Mouse (Mus musculus): ENCODE results near the gene Rdh16. TPM values are rescaled to one million over a fixed set of nuclear protein-coding genes. Genes with fewer than 3 reads are reported as not detected.

Rdh16 gene
- polyA plus RNA-seq, 1 experiment from 2014 or later: not detected

GRCm38 (mm10) chr10:127872484-127872883 is 71.5 kb downstream of the Rdh16 start:
- H3K36me3 ChIP-seq (replicated peaks; ENCODE audit: control insufficient read depth, insufficient read depth, low read depth, low read length): no peaks in the 10 kb centered on the region
- H3K27ac ChIP-seq (replicated peaks; ENCODE audit: low read depth, low read length): no peak overlapping the region
- H3K4me1 ChIP-seq (ENCODE audit: control insufficient read depth, insufficient read depth, low read length): no peaks in the 10 kb centered on the region
- ATAC-seq (replicated peaks; ENCODE audit: insufficient number of reproducible peaks, low FRiP score, low TSS enrichment, low read depth) (no peak), DNase-seq (ENCODE audit: low spot score) (peak; percentile 44)
- H3K9me3 ChIP-seq (replicated peaks; ENCODE audit: control insufficient read depth, low read length): no peaks in the 10 kb centered on the region
- no peak overlapping the region for H3K4me2 ChIP-seq (ENCODE audit: low read depth, low read length)
- no peak overlapping the region for H3K9ac ChIP-seq (replicated peaks; ENCODE audit: low read length)
- no peaks in the 10 kb centered on the region for H3K27me3 ChIP-seq (ENCODE audit: control insufficient read depth, insufficient read depth, low read length)
- WGBS: 75% methylated on average over 4 of the region's 4 CpGs
- no peak overlapping the region for H3K4me3 ChIP-seq (ENCODE audit: low read depth, low read length)

- DNase-seq (ENCODE audit: low spot score) (no peak), ATAC-seq (replicated peaks; ENCODE audit: insufficient number of reproducible peaks, low FRiP score, low TSS enrichment, low read depth) (no peak)
- Histone ChIP-seq H3K27me3 (ENCODE audit: control insufficient read depth, insufficient read depth, low read length) (no peaks in the 10 kb centered on the region), H3K27ac (replicated peaks; ENCODE audit: low read depth, low read length) (no peak overlapping the region), H3K4me1 (ENCODE audit: control insufficient read depth, insufficient read depth, low read length) (no peaks in the 10 kb centered on the region), H3K9me3 (replicated peaks; ENCODE audit: control insufficient read depth, low read length) (no peaks in the 10 kb centered on the region), H3K36me3 (replicated peaks; ENCODE audit: control insufficient read depth, insufficient read depth, low read depth, low read length) (no peaks in the 10 kb centered on the region), H3K4me2 (ENCODE audit: low read depth, low read length) (no peak overlapping the region), H3K9ac (replicated peaks; ENCODE audit: low read length) (no peak overlapping the region), H3K4me3 (ENCODE audit: low read depth, low read length) (no peak overlapping the region)
- 52% methylated on average over 2 of the region's 2 CpGs for WGBS
Observed at GRCm38 (mm10) chr10:127877681-127878080, 76.7 kb downstream of the Rdh16 start.

- H3K4me3 ChIP-seq (ENCODE audit: low read depth, low read length): no peak overlapping the region
- no peaks in the 10 kb centered on the region for H3K9me3 ChIP-seq (replicated peaks; ENCODE audit: control insufficient read depth, low read length)
- WGBS: 70% methylated on average over 3 of the region's 3 CpGs
- H3K27me3 ChIP-seq (ENCODE audit: control insufficient read depth, insufficient read depth, low read length): no peaks in the 10 kb centered on the region
- H3K4me1 ChIP-seq (ENCODE audit: control insufficient read depth, insufficient read depth, low read length): no peaks in the 10 kb centered on the region
- H3K27ac ChIP-seq (replicated peaks; ENCODE audit: low read depth, low read length): no peak overlapping the region
- no peak overlapping the region for H3K4me2 ChIP-seq (ENCODE audit: low read depth, low read length)
- no peak overlapping the region for H3K9ac ChIP-seq (replicated peaks; ENCODE audit: low read length)
- H3K36me3 ChIP-seq (replicated peaks; ENCODE audit: control insufficient read depth, insufficient read depth, low read depth, low read length): no peaks in the 10 kb centered on the region
- DNase-seq (ENCODE audit: low spot score) (no peak), ATAC-seq (replicated peaks; ENCODE audit: insufficient number of reproducible peaks, low FRiP score, low TSS enrichment, low read depth) (no peak)
Observed at GRCm38 (mm10) chr10:127878262-127879057, 77.5 kb downstream of the Rdh16 start.

GRCm38 (mm10) chr10:127879155-127879688 is 78.3 kb downstream of the Rdh16 start:
- no peak overlapping the region for H3K9ac ChIP-seq (replicated peaks; ENCODE audit: low read length)
- no peak overlapping the region for H3K4me2 ChIP-seq (ENCODE audit: low read depth, low read length)
- H3K4me1 ChIP-seq (ENCODE audit: control insufficient read depth, insufficient read depth, low read length): no peaks in the 10 kb centered on the region
- no peak for DNase-seq (ENCODE audit: low spot score)
- no peak overlapping the region for H3K4me3 ChIP-seq (ENCODE audit: low read depth, low read length)
- H3K36me3 ChIP-seq (replicated peaks; ENCODE audit: control insufficient read depth, insufficient read depth, low read depth, low read length): no peaks in the 10 kb centered on the region
- H3K27me3 ChIP-seq (ENCODE audit: control insufficient read depth, insufficient read depth, low read length): no peaks in the 10 kb centered on the region
- no peaks in the 10 kb centered on the region for H3K9me3 ChIP-seq (replicated peaks; ENCODE audit: control insufficient read depth, low read length)
- no peak for ATAC-seq (replicated peaks; ENCODE audit: insufficient number of reproducible peaks, low FRiP score, low TSS enrichment, low read depth)
- 93% methylated on average over 3 of the region's 3 CpGs for WGBS
- no peak overlapping the region for H3K27ac ChIP-seq (replicated peaks; ENCODE audit: low read depth, low read length)

GRCm38 (mm10) chr10:127881041-127881440 is 80.1 kb downstream of the Rdh16 start:
- DNase-seq (ENCODE audit: low spot score) (no peak), ATAC-seq (replicated peaks; ENCODE audit: insufficient number of reproducible peaks, low FRiP score, low TSS enrichment, low read depth) (no peak)
- 91% methylated on average over 4 of the region's 4 CpGs for WGBS
- Histone ChIP-seq H3K4me1 (ENCODE audit: control insufficient read depth, insufficient read depth, low read length) (no peaks in the 10 kb centered on the region), H3K36me3 (replicated peaks; ENCODE audit: control insufficient read depth, insufficient read depth, low read depth, low read length) (no peaks in the 10 kb centered on the region), H3K9me3 (replicated peaks; ENCODE audit: control insufficient read depth, low read length) (no peaks in the 10 kb centered on the region), H3K9ac (replicated peaks; ENCODE audit: low read length) (no peak overlapping the region), H3K4me3 (ENCODE audit: low read depth, low read length) (no peak overlapping the region), H3K27ac (replicated peaks; ENCODE audit: low read depth, low read length) (no peak overlapping the region), H3K4me2 (ENCODE audit: low read depth, low read length) (no peak overlapping the region), H3K27me3 (ENCODE audit: control insufficient read depth, insufficient read depth, low read length) (no peaks in the 10 kb centered on the region)

GRCm38 (mm10) chr10:127886551-127886950 is 85.6 kb downstream of the Rdh16 start:
- H3K9ac ChIP-seq (replicated peaks; ENCODE audit: low read length): no peak overlapping the region
- 82% methylated on average over 1 of the region's 1 CpGs for WGBS
- H3K36me3 ChIP-seq (replicated peaks; ENCODE audit: control insufficient read depth, insufficient read depth, low read depth, low read length): no peaks in the 10 kb centered on the region
- no peaks in the 10 kb centered on the region for H3K27me3 ChIP-seq (ENCODE audit: control insufficient read depth, insufficient read depth, low read length)
- no peak overlapping the region for H3K4me2 ChIP-seq (ENCODE audit: low read depth, low read length)
- no peaks in the 10 kb centered on the region for H3K9me3 ChIP-seq (replicated peaks; ENCODE audit: control insufficient read depth, low read length)
- H3K4me3 ChIP-seq (ENCODE audit: low read depth, low read length): no peak overlapping the region
- no peak for DNase-seq (ENCODE audit: low spot score)
- no peak overlapping the region for H3K27ac ChIP-seq (replicated peaks; ENCODE audit: low read depth, low read length)
- ATAC-seq (replicated peaks; ENCODE audit: insufficient number of reproducible peaks, low FRiP score, low TSS enrichment, low read depth): no peak
- no peaks in the 10 kb centered on the region for H3K4me1 ChIP-seq (ENCODE audit: control insufficient read depth, insufficient read depth, low read length)

- Histone ChIP-seq H3K36me3 (replicated peaks; ENCODE audit: control insufficient read depth, insufficient read depth, low read depth, low read length) (no peaks in the 10 kb centered on the region), H3K4me3 (ENCODE audit: low read depth, low read length) (no peak overlapping the region), H3K27me3 (ENCODE audit: control insufficient read depth, insufficient read depth, low read length) (no peaks in the 10 kb centered on the region), H3K27ac (replicated peaks; ENCODE audit: low read depth, low read length) (no peak overlapping the region), H3K9me3 (replicated peaks; ENCODE audit: control insufficient read depth, low read length) (no peaks in the 10 kb centered on the region), H3K4me1 (ENCODE audit: control insufficient read depth, insufficient read depth, low read length) (no peaks in the 10 kb centered on the region), H3K4me2 (ENCODE audit: low read depth, low read length) (no peak overlapping the region), H3K9ac (replicated peaks; ENCODE audit: low read length) (no peak overlapping the region)
- ATAC-seq (replicated peaks; ENCODE audit: insufficient number of reproducible peaks, low FRiP score, low TSS enrichment, low read depth) (no peak), DNase-seq (ENCODE audit: low spot score) (no peak)
- WGBS: 77% methylated on average over 4 of the region's 4 CpGs
Observed at GRCm38 (mm10) chr10:127886971-127887370, 86.0 kb downstream of the Rdh16 start.

- no peak for DNase-seq (ENCODE audit: low spot score)
- no peaks in the 10 kb centered on the region for H3K36me3 ChIP-seq (replicated peaks; ENCODE audit: control insufficient read depth, insufficient read depth, low read depth, low read length)
- no peak within 1 kb of the TSS for H3K9ac ChIP-seq (replicated peaks; ENCODE audit: low read length)
- H3K9me3 ChIP-seq (replicated peaks; ENCODE audit: control insufficient read depth, low read length): no peaks in the 10 kb centered on the region
- no peak within 1 kb of the TSS for H3K4me3 ChIP-seq (ENCODE audit: low read depth, low read length)
- H3K27ac ChIP-seq (replicated peaks; ENCODE audit: low read depth, low read length): no peak within 1 kb of the TSS
- no peaks in the 10 kb centered on the region for H3K27me3 ChIP-seq (ENCODE audit: control insufficient read depth, insufficient read depth, low read length)
- ATAC-seq (replicated peaks; ENCODE audit: insufficient number of reproducible peaks, low FRiP score, low TSS enrichment, low read depth): no peak
- H3K4me1 ChIP-seq (ENCODE audit: control insufficient read depth, insufficient read depth, low read length): no peaks in the 10 kb centered on the region
- no peak within 1 kb of the TSS for H3K4me2 ChIP-seq (ENCODE audit: low read depth, low read length)
Observed at GRCm38 (mm10) chr10:127888605-127889004, 87.7 kb downstream of the Rdh16 start, which contains the start of gene Rdh7. Gene Rdh7 (minus strand): TSS chr10:127888817.
